25 mouse cellular contexts compared by ENCODE assay signal in the genomic region with DNA sequence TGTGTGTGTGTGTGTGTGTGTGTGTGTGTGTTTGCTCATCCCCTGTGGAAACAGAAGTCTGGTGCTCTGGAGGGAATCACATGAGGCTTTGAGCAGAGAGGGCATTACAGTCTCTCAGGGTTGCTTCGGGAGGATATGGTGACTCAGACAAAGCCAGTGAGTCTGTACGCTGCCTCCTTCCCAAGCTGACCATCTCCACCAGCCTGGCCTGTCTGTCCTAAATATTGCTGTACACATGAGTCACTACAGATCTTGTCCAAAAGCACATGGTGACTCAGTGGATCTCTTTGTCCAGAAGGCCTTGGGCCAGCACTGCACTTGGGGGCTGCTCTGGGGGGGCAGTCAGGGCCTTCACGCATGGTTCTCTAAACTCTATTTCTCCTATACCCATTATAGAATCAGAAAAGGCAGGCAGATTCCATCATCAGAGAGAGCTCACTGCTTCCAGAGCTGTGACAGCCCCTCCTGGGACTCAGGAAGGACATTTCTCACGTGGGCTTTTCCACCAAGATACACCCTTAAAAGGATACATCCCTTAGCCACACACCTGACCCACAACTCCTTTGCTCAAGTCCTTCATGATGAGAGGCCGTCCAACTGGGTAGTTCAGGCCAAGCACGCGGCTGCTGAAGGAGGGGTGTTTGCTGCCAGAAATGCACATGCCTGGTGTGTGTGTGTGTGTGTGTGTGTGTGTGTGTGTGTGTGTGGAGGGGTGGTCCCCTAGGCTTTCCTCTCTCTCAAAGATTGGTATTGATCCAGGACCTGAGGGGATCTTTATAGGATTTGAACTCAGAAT.
A peak's percentile ranks its signal among the peaks of the same experiment; 100 is the strongest.
DNase-seq lines count a peak whose midpoint lies in the region; ATAC-seq lines count a peak whose summit lies in the region.
"Had no signal": no experiment of that assay in that cellular context is flagged by ENCODE, and none has a peak within 500 bp of the region (broad histone marks: within the 10 kb centered on the region; RNA-seq: fewer than 3 reads in every experiment).

No protein-coding gene starts in this region.

- intact Hi-C loops in gastrocnemius, postnatal 36 days (cut with DNase I), result no loop called here

- no peak overlapping the region for H3K4me2 ChIP-seq in heart, embryonic 15.5 days
- no peak overlapping the region for H3K4me2 ChIP-seq in heart, embryonic 12.5 days
- H3K4me2 ChIP-seq: forebrain, embryonic 13.5 days; limb, embryonic 12.5 days; liver, embryonic 11.5 days; midbrain, embryonic 12.5 days; stomach, embryonic 15.5 days had no signal

- ATAC-seq in heart, embryonic 15.5 days (replicated peaks; ENCODE audit: insufficient number of reproducible peaks, insufficient read depth, low FRiP score, low read depth), result no peak
- no peak for ATAC-seq in heart, embryonic 12.5 days (ENCODE audit: insufficient number of reproducible peaks, low FRiP score)
- ATAC-seq: CD4-positive, CD25-positive, alpha-beta regulatory T cell, adult 4 months; forebrain, embryonic 13.5 days; hindbrain, postnatal 0 days; intestine, embryonic 16.5 days; liver, postnatal 0 days; Patski had no signal

- no peaks in the 10 kb centered on the region for H3K9me3 ChIP-seq in heart, embryonic 15.5 days (replicated peaks)
- H3K9me3 ChIP-seq in heart, embryonic 12.5 days (replicated peaks), result no peaks in the 10 kb centered on the region
- H3K9me3 ChIP-seq: forebrain, embryonic 13.5 days; limb, embryonic 12.5 days; midbrain, embryonic 12.5 days; stomach, embryonic 15.5 days had no signal

- H3K27me3 ChIP-seq in heart, embryonic 15.5 days, result no peaks in the 10 kb centered on the region
- 0 out of 2 replicates have a peak, but pooled peaks cover 10% of the 10 kb centered on the region for H3K27me3 ChIP-seq in heart, embryonic 12.5 days (replicated peaks)
- H3K27me3 ChIP-seq: stomach, embryonic 15.5 days had no signal

- peak; percentile 24 for DNase-seq in adrenal gland, adult 2 months
- no peak for DNase-seq in adrenal gland, postnatal 4 days (ENCODE audit: low spot score in 2 of 2)
- DNase-seq in Muller cell, postnatal 12 days (ENCODE audit: inconsistent ontology term), result peak; percentile 61
- peak; percentile 64 for DNase-seq in lung, postnatal 36 days
- no peak for DNase-seq in gastrocnemius, postnatal 36 days
- no peak for DNase-seq in cerebellum, postnatal 4 days (ENCODE audit: low spot score in 2 of 2)
- DNase-seq: cerebellum, adult 11-12 months; cerebellum, postnatal 10 days; kidney, adult 9 months; kidney, postnatal 25 days; liver, postnatal 0 days; thymus, adult 18-20 months; thymus, postnatal 4 days had no signal

- no peaks in the 10 kb centered on the region for H3K36me3 ChIP-seq in heart, embryonic 15.5 days
- no peaks in the 10 kb centered on the region for H3K36me3 ChIP-seq in heart, embryonic 12.5 days
- H3K36me3 ChIP-seq: midbrain, embryonic 12.5 days; stomach, embryonic 15.5 days had no signal

- WGBS in heart, embryonic 15.5 days, result 67% methylated on average over 7 of the region's 7 CpGs
- WGBS in heart, embryonic 12.5 days, result 74% methylated on average over 7 of the region's 7 CpGs

- H3K4me3 ChIP-seq in heart, embryonic 15.5 days, result no peak overlapping the region
- H3K4me3 ChIP-seq in heart, embryonic 12.5 days, result no peak overlapping the region
- H3K4me3 ChIP-seq: forebrain, embryonic 13.5 days; layer of hippocampus, adult 2 months; limb, embryonic 12.5 days; midbrain, embryonic 12.5 days; stomach, embryonic 15.5 days had no signal

- H3K27ac ChIP-seq in heart, embryonic 15.5 days, result peak overlapping the region; percentile 67
- no peak overlapping the region for H3K27ac ChIP-seq in heart, embryonic 12.5 days (ENCODE audit: poor library complexity, severe bottlenecking)
- H3K27ac ChIP-seq: forebrain, embryonic 13.5 days; hindbrain, postnatal 0 days; layer of hippocampus, adult 2 months; limb, embryonic 12.5 days; midbrain, embryonic 12.5 days had no signal

- H3K4me1 ChIP-seq in heart, embryonic 15.5 days (replicated peaks), result peaks cover 58% of the 10 kb centered on the region
- peaks cover 68% of the 10 kb centered on the region for H3K4me1 ChIP-seq in heart, embryonic 12.5 days (replicated peaks)

- H3K9ac ChIP-seq in heart, embryonic 15.5 days, result peak overlapping the region; percentile 26; the same call in 1 of the 2 replicates
- H3K9ac ChIP-seq in heart, embryonic 12.5 days, result no peak overlapping the region
- H3K9ac ChIP-seq: forebrain, embryonic 13.5 days; limb, embryonic 12.5 days; liver, postnatal 0 days; midbrain, embryonic 12.5 days; stomach, embryonic 15.5 days had no signal

Comparison
In these comparisons a context has a peak if more than half of its experiments do, and no peak if none do; other contexts are left out.
1. DNase-seq: peak in adrenal gland, adult 2 months (single experiment), Muller cell, postnatal 12 days (single experiment) and lung, postnatal 36 days (single experiment); none in adrenal gland, postnatal 4 days (0 of 2), gastrocnemius, postnatal 36 days (0 of 2) and cerebellum, postnatal 4 days (0 of 2).